Mouse (Mus musculus): ENCODE measurements at regions not wholly inside any gene's neighbourhood (a gene's known extent, or its start where the extent isn't known, plus 50 kb on each side); places are given as distances from the start of the nearest gene placed in this dataset.

DNA sequence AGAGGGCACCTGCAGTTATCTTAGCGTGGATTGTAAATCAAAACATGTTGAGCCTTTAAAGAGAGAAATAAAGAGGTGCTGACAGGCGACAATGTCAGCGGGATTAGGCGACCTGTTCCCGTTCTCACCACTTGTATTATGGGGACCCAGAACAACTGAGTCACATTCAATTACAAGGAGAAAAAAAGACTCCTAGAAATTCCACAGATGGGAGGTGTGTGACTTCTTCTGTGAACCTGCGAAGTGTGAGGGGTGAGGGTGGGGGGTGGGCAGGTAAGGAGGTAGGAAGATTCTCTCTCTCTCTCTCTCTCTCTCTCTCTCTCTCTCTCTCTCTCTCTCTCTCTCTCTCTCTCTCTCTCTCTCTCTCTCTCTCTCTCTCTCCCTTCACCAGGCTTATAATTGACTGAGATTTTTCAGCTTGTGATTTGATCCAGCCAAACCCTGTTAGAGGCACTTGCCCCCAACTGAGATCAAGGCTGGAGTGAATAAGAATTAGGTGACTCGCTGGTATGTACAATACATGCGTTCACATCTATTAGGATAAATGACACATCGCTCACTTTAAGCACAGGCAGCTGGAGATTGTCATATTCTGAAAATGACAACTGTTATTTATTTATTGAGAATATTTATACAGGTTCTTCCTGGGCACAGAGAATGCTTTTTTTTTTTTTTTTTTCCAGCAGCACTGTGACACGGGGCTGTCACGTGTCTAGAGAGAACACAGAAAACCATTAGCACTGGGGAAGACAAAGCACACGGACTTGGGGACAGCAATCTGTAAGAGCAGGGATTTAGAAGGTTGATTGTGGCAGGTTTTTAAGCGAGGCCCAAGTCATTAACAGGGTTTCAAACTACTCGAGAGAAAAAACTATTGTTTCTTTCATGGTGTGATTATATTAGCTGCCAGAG is 119.2 kb downstream of the Sem1 start:
- no peak for DNase-seq (ENCODE audit: low spot score)
- peak; percentile 87 for ATAC-seq (ENCODE audit: low FRiP score)
- H3K4me3 ChIP-seq (ENCODE audit: low read depth, low read length), result no peak overlapping the region
- H3K27ac ChIP-seq (ENCODE audit: low read depth, low read length), result no peak overlapping the region
- H3K27me3 ChIP-seq (ENCODE audit: control insufficient read depth, insufficient read depth, low read length), result no peaks in the 10 kb centered on the region
- no peaks in the 10 kb centered on the region for H3K36me3 ChIP-seq (ENCODE audit: control insufficient read depth, insufficient read depth, low read length)
- no peaks in the 10 kb centered on the region for H3K9me3 ChIP-seq (ENCODE audit: control insufficient read depth, low read length)
- no peak overlapping the region for H3K9ac ChIP-seq (ENCODE audit: low read depth, low read length)
- H3K4me1 ChIP-seq (replicated peaks; ENCODE audit: control insufficient read depth, insufficient read depth, low read length), result peaks cover 2% of the 10 kb centered on the region; the same call in 1 of the 2 replicates
- WGBS, result 26% methylated on average over 14 of the region's 14 CpGs
- no peak overlapping the region for H3K4me2 ChIP-seq (replicated peaks; ENCODE audit: low read depth, low read length)

DNA sequence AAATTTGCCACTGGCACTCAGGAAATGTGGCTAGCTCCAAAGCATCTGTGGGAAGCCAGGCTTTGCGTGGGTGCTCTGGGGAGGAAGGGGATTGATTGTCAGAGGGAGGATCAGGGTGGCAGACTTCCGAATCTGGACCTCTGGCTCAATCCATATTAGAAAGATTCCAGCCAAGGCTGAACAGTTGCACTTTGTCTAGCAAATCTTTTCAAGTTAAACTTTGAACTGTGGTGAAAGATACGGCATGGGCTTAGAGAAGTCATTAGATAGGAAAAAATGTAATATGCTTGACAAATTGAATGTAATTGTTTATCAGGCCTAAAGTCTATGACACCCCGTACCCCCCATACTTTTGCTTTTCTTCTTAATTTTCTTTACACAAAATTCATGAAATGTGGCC is 120.7 kb downstream of the Sem1 start:
- Histone ChIP-seq H3K9ac (ENCODE audit: low read depth, low read length) (no peak overlapping the region), H3K9me3 (ENCODE audit: control insufficient read depth, low read length) (no peaks in the 10 kb centered on the region), H3K27me3 (ENCODE audit: control insufficient read depth, insufficient read depth, low read length) (no peaks in the 10 kb centered on the region), H3K36me3 (ENCODE audit: control insufficient read depth, insufficient read depth, low read length) (no peaks in the 10 kb centered on the region), H3K4me3 (ENCODE audit: low read depth, low read length) (no peak overlapping the region), H3K4me2 (replicated peaks; ENCODE audit: low read depth, low read length) (no peak overlapping the region), H3K27ac (ENCODE audit: low read depth, low read length) (no peak overlapping the region), H3K4me1 (replicated peaks; ENCODE audit: control insufficient read depth, insufficient read depth, low read length) (no peaks in the 10 kb centered on the region)
- WGBS, result 81% methylated on average over 4 of the region's 4 CpGs
- DNase-seq (ENCODE audit: low spot score) (no peak), ATAC-seq (ENCODE audit: low FRiP score) (no peak)

DNA sequence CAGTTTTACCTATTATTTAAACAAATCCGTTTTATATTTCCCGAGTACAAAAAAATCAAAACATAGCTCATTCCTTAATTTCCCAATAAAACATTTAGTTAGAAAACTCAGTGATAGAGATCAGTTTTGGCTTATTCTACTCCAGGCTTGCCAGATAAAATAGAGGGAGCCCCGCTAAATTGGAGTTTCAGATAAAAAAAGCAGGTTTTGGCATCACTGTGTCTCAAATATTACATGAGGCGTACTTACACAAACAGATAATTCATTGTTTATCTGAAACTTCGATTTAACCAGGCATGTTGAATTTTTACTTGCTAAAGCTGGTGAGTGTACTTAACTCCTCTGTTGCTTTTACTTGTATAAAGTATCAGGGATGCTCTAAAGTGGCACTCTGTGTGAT is 121.5 kb downstream of the Sem1 start:
- Histone ChIP-seq H3K4me2 (replicated peaks; ENCODE audit: low read depth, low read length) (no peak overlapping the region), H3K27me3 (ENCODE audit: control insufficient read depth, insufficient read depth, low read length) (no peaks in the 10 kb centered on the region), H3K9me3 (ENCODE audit: control insufficient read depth, low read length) (no peaks in the 10 kb centered on the region), H3K4me3 (ENCODE audit: low read depth, low read length) (no peak overlapping the region), H3K27ac (ENCODE audit: low read depth, low read length) (no peak overlapping the region), H3K36me3 (ENCODE audit: control insufficient read depth, insufficient read depth, low read length) (no peaks in the 10 kb centered on the region), H3K9ac (ENCODE audit: low read depth, low read length) (no peak overlapping the region), H3K4me1 (replicated peaks; ENCODE audit: control insufficient read depth, insufficient read depth, low read length) (no peaks in the 10 kb centered on the region)
- DNase-seq (ENCODE audit: low spot score), result no peak
- no peak for ATAC-seq (ENCODE audit: low FRiP score)
- WGBS, result 91% methylated on average over 5 of the region's 5 CpGs

DNA sequence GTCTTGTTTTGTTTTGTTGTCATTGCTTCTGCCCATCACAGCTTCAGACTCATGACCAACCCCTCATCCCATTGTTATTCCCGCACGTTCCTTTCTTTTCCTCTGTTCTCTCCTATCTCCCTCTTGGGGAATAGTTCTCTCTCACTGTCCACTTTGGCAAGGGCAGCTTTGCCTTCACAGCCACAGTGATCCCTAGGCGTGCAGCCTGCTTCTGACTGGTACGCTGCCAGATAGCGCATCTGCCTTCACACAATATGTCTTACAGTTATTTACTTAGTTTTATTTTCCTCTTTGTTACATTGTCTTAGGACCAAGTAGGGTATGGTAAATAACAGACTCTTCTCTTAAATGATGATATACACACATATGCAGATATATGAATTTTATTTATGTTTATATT is 122.9 kb downstream of the Sem1 start:
- no peaks in the 10 kb centered on the region for H3K4me1 ChIP-seq (replicated peaks; ENCODE audit: control insufficient read depth, insufficient read depth, low read length)
- H3K36me3 ChIP-seq (ENCODE audit: control insufficient read depth, insufficient read depth, low read length), result no peaks in the 10 kb centered on the region
- no peak overlapping the region for H3K27ac ChIP-seq (ENCODE audit: low read depth, low read length)
- no peak overlapping the region for H3K9ac ChIP-seq (ENCODE audit: low read depth, low read length)
- no peak overlapping the region for H3K4me3 ChIP-seq (ENCODE audit: low read depth, low read length)
- H3K4me2 ChIP-seq (replicated peaks; ENCODE audit: low read depth, low read length), result no peak overlapping the region
- 77% methylated on average over 5 of the region's 5 CpGs for WGBS
- H3K27me3 ChIP-seq (ENCODE audit: control insufficient read depth, insufficient read depth, low read length), result no peaks in the 10 kb centered on the region
- DNase-seq (ENCODE audit: low spot score) (no peak), ATAC-seq (ENCODE audit: low FRiP score) (no peak)
- no peaks in the 10 kb centered on the region for H3K9me3 ChIP-seq (ENCODE audit: control insufficient read depth, low read length)

DNA sequence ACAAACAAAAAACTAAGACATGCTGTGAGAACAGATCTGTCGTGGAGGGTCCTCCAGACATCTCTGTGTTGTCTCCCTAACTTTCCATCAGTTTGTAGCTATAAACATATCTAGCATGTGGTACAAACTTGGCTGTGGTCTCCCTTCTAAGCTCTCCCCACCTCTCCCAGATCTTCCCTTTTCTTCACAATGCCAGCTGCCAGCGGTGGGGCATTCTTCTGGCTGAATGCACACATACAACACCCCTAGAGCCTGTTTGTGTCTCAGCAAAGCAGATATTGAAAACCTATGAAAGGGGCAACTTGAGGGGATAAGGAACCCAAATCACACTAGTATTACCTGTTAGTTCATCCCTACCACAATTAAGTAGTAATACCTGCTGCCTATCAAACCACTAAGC is 124.1 kb downstream of the Sem1 start:
- H3K4me2 ChIP-seq (replicated peaks; ENCODE audit: low read depth, low read length), result no peak overlapping the region
- H3K27ac ChIP-seq (ENCODE audit: low read depth, low read length), result no peak overlapping the region
- DNase-seq (ENCODE audit: low spot score) (no peak), ATAC-seq (ENCODE audit: low FRiP score) (no peak)
- H3K4me1 ChIP-seq (replicated peaks; ENCODE audit: control insufficient read depth, insufficient read depth, low read length), result no peaks in the 10 kb centered on the region
- no peak overlapping the region for H3K9ac ChIP-seq (ENCODE audit: low read depth, low read length)
- no peaks in the 10 kb centered on the region for H3K36me3 ChIP-seq (ENCODE audit: control insufficient read depth, insufficient read depth, low read length)
- H3K9me3 ChIP-seq (ENCODE audit: control insufficient read depth, low read length), result no peaks in the 10 kb centered on the region
- no peaks in the 10 kb centered on the region for H3K27me3 ChIP-seq (ENCODE audit: control insufficient read depth, insufficient read depth, low read length)
- WGBS, result 30% methylated on average over 2 of the region's 2 CpGs
- no peak overlapping the region for H3K4me3 ChIP-seq (ENCODE audit: low read depth, low read length)

DNA sequence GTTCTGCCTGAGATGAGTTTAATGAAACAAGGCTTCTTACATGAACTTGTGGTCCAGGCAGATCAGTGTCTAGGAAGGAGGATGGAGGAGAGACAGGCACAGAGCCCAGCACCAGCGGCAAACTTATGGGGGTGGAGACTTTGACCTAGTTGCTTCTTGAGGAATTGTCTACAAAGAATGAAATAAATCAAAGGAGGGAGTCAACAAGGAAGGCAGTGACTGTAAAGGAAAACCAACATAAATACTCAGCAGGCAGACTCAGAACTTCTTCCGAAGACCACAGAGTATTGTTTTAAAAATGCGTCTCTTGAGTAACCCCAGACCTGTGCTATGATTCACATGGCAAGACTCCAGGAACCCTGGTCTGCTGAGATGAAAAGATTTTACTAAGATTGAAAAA is 143.6 kb downstream of the Sem1 start:
- no peak overlapping the region for H3K27ac ChIP-seq (ENCODE audit: low read depth, low read length)
- H3K4me3 ChIP-seq (ENCODE audit: low read depth, low read length), result no peak overlapping the region
- H3K4me1 ChIP-seq (replicated peaks; ENCODE audit: control insufficient read depth, insufficient read depth, low read length), result no peaks in the 10 kb centered on the region
- 76% methylated on average over 3 of the region's 3 CpGs for WGBS
- H3K9ac ChIP-seq (ENCODE audit: low read depth, low read length), result no peak overlapping the region
- DNase-seq (ENCODE audit: low spot score) (no peak), ATAC-seq (ENCODE audit: low FRiP score) (no peak)
- no peak overlapping the region for H3K4me2 ChIP-seq (replicated peaks; ENCODE audit: low read depth, low read length)
- no peaks in the 10 kb centered on the region for H3K9me3 ChIP-seq (ENCODE audit: control insufficient read depth, low read length)
- no peaks in the 10 kb centered on the region for H3K27me3 ChIP-seq (ENCODE audit: control insufficient read depth, insufficient read depth, low read length)
- H3K36me3 ChIP-seq (ENCODE audit: control insufficient read depth, insufficient read depth, low read length), result no peaks in the 10 kb centered on the region

DNA sequence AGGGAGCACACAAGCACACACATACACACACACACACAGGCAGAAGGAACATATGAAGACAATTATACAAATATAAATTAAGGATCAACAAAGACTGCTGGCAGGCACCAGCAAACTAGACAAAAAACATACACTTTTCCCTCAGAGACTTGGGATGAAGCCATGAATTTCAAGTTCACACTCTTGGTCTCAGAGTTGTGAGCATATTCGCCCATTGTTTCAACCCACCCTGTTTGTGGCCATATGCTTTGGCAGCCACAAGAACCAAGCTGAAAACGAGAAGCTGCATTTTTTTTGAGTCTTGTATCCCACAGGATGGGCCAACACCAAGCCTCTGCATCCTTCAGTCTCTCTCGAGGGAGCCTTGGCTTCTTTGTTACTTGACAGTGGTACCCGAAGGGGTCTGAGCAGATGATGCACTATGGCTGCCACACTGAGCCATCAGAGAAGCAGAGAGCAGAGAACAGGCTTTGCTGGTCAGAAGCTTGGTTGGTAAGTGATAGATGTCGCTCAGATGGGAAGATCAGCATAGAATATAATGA is 144.1 kb downstream of the Sem1 start:
- H3K4me2 ChIP-seq (replicated peaks; ENCODE audit: low read depth, low read length), result no peak overlapping the region
- H3K9me3 ChIP-seq (ENCODE audit: control insufficient read depth, low read length), result no peaks in the 10 kb centered on the region
- whole genome bisulfite sequencing, result 75% methylated on average over 5 of the region's 5 CpGs
- no peaks in the 10 kb centered on the region for H3K4me1 ChIP-seq (replicated peaks; ENCODE audit: control insufficient read depth, insufficient read depth, low read length)
- no peak overlapping the region for H3K27ac ChIP-seq (ENCODE audit: low read depth, low read length)
- H3K4me3 ChIP-seq (ENCODE audit: low read depth, low read length), result no peak overlapping the region
- no peaks in the 10 kb centered on the region for H3K27me3 ChIP-seq (ENCODE audit: control insufficient read depth, insufficient read depth, low read length)
- ATAC-seq (ENCODE audit: low FRiP score) (no peak), DNase-seq (ENCODE audit: low spot score) (no peak)
- H3K36me3 ChIP-seq (ENCODE audit: control insufficient read depth, insufficient read depth, low read length), result no peaks in the 10 kb centered on the region
- no peak overlapping the region for H3K9ac ChIP-seq (ENCODE audit: low read depth, low read length)

DNA sequence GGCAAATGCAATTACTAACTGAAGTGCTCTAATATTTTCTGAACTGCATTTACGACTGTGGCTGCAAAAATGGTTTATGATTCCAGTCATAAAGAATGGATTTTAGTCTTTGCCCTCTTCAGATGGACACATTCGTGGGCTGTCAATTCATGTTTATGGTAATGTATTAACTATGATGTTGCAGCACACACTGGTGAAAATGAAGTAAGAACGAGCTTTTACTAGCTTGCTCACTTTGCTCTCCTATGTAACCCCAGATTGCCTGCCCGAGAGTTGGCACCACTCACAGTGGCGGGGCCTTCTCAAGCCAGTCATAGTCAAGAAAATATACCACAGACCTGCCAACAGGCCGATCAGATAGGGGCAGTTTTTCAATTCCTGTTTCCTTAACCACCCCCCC is 145.3 kb downstream of the Sem1 start:
- no peak overlapping the region for H3K4me3 ChIP-seq (ENCODE audit: low read depth, low read length)

More for the DNA sequence above, 145.3 kb downstream of the Sem1 start:
- ATAC-seq (ENCODE audit: low FRiP score), result no peak
- no peak for DNase-seq (ENCODE audit: low spot score)
- Histone ChIP-seq H3K36me3 (ENCODE audit: control insufficient read depth, insufficient read depth, low read length) (no peaks in the 10 kb centered on the region), H3K9me3 (ENCODE audit: control insufficient read depth, low read length) (no peaks in the 10 kb centered on the region), H3K27me3 (ENCODE audit: control insufficient read depth, insufficient read depth, low read length) (no peaks in the 10 kb centered on the region), H3K4me1 (replicated peaks; ENCODE audit: control insufficient read depth, insufficient read depth, low read length) (no peaks in the 10 kb centered on the region), H3K9ac (ENCODE audit: low read depth, low read length) (no peak overlapping the region), H3K4me2 (replicated peaks; ENCODE audit: low read depth, low read length) (no peak overlapping the region), H3K27ac (ENCODE audit: low read depth, low read length) (no peak overlapping the region)
- 87% methylated on average over 6 of the region's 6 CpGs for WGBS
